Mouse (Mus musculus) erythroblast, embryonic 14.5 days (primary cell): ENCODE measurements around the gene B630019K06Rik.

Experiments
- GATA1 ChIP-seq: IDR thresholded peaks from 2 replicates; pipeline ENCODE4 v1.6.1; 2012; ENCODE audit warnings: low read length, inconsistent platforms, mixed read lengths
- TAL1 ChIP-seq: IDR thresholded peaks from 3 replicates; pipeline ENCODE4 v1.6.1; 2012; ENCODE audit warnings: low read length, inconsistent platforms, mixed read lengths

DNA sequence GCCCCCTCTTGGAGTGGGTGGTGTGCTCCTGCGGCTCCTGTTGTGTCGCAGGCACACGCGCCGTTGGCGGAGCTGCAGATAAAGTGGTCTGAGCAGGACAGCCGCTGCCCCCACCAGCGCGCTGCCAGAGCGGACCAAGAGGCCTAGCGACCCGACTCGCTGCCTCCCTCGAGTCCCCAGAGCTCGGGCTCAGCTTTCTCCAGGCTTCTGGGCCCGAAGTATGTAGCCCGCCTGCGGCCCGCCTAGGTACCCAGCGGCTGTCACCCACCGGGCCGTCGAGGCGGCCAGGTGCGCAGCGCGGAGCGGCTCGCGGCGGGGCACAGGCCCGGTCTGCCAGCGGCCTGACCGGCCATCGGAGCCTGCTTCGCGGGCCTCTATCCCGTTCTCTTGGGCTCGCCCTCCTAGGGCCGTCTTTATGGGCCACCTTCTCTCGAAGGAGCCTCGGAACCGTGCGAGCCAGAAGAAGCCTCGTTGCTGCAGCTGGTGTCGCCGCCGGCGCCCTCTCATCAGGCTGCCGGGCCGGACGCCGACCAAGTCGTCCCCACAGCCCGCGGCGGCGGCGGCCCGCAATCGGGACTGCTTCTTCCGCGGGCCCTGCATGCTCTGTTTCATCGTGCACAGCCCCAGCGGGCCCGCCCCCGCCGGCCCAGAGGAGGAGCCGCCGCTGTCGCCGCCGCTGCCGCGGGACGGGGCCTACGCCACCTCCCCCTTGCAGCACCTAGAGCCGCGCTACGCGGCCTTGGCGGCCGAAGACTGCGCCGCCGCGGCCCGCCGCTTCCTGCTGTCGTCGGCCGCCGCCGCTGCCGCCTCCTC, at the start of gene B630019K06Rik:
- no peak for TF ChIP-seq GATA1
- no peak for TF ChIP-seq TAL1
